Mouse (Mus musculus) C2C12 (cell line): ENCODE results near the gene Tvp23a. TPM values are rescaled to one million over a fixed set of nuclear protein-coding genes. Genes with fewer than 3 reads are reported as not detected.

Source experiments
- H3K27me3 ChIP-seq: one replicate; pipeline ENCODE4 v1.6.1; 2011; ENCODE audit not compliant: control insufficient read depth, insufficient read depth, insufficient read length
- H3K36me3 ChIP-seq: one replicate; pipeline ENCODE4 v1.6.1; 2011; ENCODE audit not compliant: control insufficient read depth, insufficient read depth
- H3K4me3 ChIP-seq: one replicate; pipeline ENCODE4 v1.5.1; 2011; ENCODE audit warnings: mild to moderate bottlenecking, control low read depth; ENCODE audit not compliant: poor library complexity, insufficient read depth, severe bottlenecking
- H3K79me2 ChIP-seq: one replicate; pipeline ENCODE4 v1.6.1; 2011; ENCODE audit not compliant: control insufficient read depth, insufficient read depth
- H3K79me3 ChIP-seq: one replicate; pipeline ENCODE4 v1.6.1; 2011; ENCODE audit warnings: low read depth, control low read depth
- H3ac ChIP-seq: one replicate; pipeline ENCODE3; 2011; ENCODE audit warnings: low read depth; ENCODE audit not compliant: control insufficient read depth, insufficient read length
- CEBPB ChIP-seq: IDR thresholded peaks from one replicate; pipeline ENCODE4 v1.6.1; 2011; ENCODE audit warnings: low read depth, mild to moderate bottlenecking, control low read depth, moderate library complexity
- CTCF ChIP-seq: IDR thresholded peaks from one replicate; pipeline ENCODE4 v1.5.1; 2011; ENCODE audit not compliant: control insufficient read depth, insufficient read depth, insufficient read length
- FOSL1 ChIP-seq: IDR thresholded peaks from one replicate; pipeline ENCODE4 v1.8.0; 2011; ENCODE audit warnings: mild to moderate bottlenecking, low read length; ENCODE audit not compliant: poor library complexity, insufficient read depth, severe bottlenecking
- MAX ChIP-seq: IDR thresholded peaks from one replicate; pipeline ENCODE4 v1.6.1; 2011; ENCODE audit warnings: mild to moderate bottlenecking, control low read depth
- MYOD1 ChIP-seq: IDR thresholded peaks from one replicate; pipeline ENCODE4 v1.6.1; 2011; ENCODE audit warnings: low read depth; ENCODE audit not compliant: control insufficient read depth, insufficient read length
- MYOG ChIP-seq: IDR thresholded peaks from one replicate; pipeline ENCODE4 v1.6.1; 2011; ENCODE audit not compliant: control insufficient read depth, insufficient read length; ENCODE audit errors: extremely low read depth
- USF1 ChIP-seq: IDR thresholded peaks from one replicate; pipeline ENCODE4 v1.6.1; 2011; ENCODE audit warnings: low read depth, mild to moderate bottlenecking, control low read depth, moderate library complexity
- long read RNA-seq, 2 experiments: library from polyadenylated mRNA; unstranded; transcript quantifications; one replicate each; pipeline ENCODE4 v2.0.0; 2019 to 2020
- polyA plus RNA-seq: library from polyadenylated mRNA; unstranded; fragments of >200 nt; fragmentation: generic; extraction: Trizol; gene quantifications from one replicate; pipeline ENCODE4 v1.2.1, GENCODE M21; 2012; ENCODE audit warnings: missing spikeins

Gene Tvp23a
- polyA plus RNA-seq = 2.9 TPM
- long read RNA-seq, experiment 1, partial matches to known transcripts = 0 of 3 reads
- long read RNA-seq, experiment 1, other reads (novel, unspliced or antisense) = 3 of 3 reads
- long read RNA-seq, experiment 2, partial matches to known transcripts = 1 of 11 reads
- long read RNA-seq, experiment 2, other reads (novel, unspliced or antisense) = 7 of 11 reads

- Histone ChIP-seq H3K79me2 (no peaks in the 10 kb centered on the region), H3K27me3 (no peaks in the 10 kb centered on the region), H3K79me3 (no peaks in the 10 kb centered on the region), H3K36me3 (no peaks in the 10 kb centered on the region), H3ac (peak within 1 kb of the TSS; percentile 41), H3K4me3 (peak within 1 kb of the TSS; percentile 19)
- no peak for TF ChIP-seq MYOD1
- TF ChIP-seq MYOG = no peak
- TF ChIP-seq MAX = no peak
- TF ChIP-seq FOSL1 = no peak
- no peak for TF ChIP-seq USF1
- TF ChIP-seq CTCF = no peak
- TF ChIP-seq CEBPB = no peak
Observed at GRCm38 (mm10) chr16:10447264-10447594, at the start of gene Tvp23a. Gene Tvp23a (minus strand): TSS chr16:10447362.

GRCm38 (mm10) chr16:10495824-10496298 is 48.7 kb upstream of the Tvp23a start:
- Histone ChIP-seq H3ac (no peak overlapping the region), H3K79me3 (no peaks in the 10 kb centered on the region), H3K79me2 (no peaks in the 10 kb centered on the region), H3K36me3 (no peaks in the 10 kb centered on the region), H3K4me3 (no peak overlapping the region), H3K27me3 (peaks cover 11% of the 10 kb centered on the region)
- TF ChIP-seq FOSL1 (no peak), CTCF (no peak), MAX (no peak), USF1 (no peak), MYOG (no peak), CEBPB (no peak), MYOD1 (no peak)

- H3K36me3 ChIP-seq = no peaks in the 10 kb centered on the region
- H3K79me3 ChIP-seq = no peaks in the 10 kb centered on the region
- H3ac ChIP-seq = no peak overlapping the region
- no peak overlapping the region for H3K4me3 ChIP-seq
- H3K79me2 ChIP-seq = no peaks in the 10 kb centered on the region
- H3K27me3 ChIP-seq = peaks cover 33% of the 10 kb centered on the region
- no peak for TF ChIP-seq CEBPB
- no peak for TF ChIP-seq MYOD1
- TF ChIP-seq MAX = no peak
- TF ChIP-seq CTCF = no peak
- TF ChIP-seq MYOG = no peak
- no peak for TF ChIP-seq FOSL1
- no peak for TF ChIP-seq USF1
Observed at GRCm38 (mm10) chr16:10492587-10492986, 45.4 kb upstream of the Tvp23a start.

- Histone ChIP-seq H3K79me2 (no peaks in the 10 kb centered on the region), H3K79me3 (no peaks in the 10 kb centered on the region), H3K4me3 (no peak overlapping the region), H3K36me3 (no peaks in the 10 kb centered on the region), H3K27me3 (peaks cover 33% of the 10 kb centered on the region), H3ac (no peak overlapping the region)
- TF ChIP-seq MYOG (no peak), CTCF (no peak), CEBPB (no peak), FOSL1 (no peak), MYOD1 (no peak)
Observed at GRCm38 (mm10) chr16:10491716-10492115, 44.6 kb upstream of the Tvp23a start.

GRCm38 (mm10) chr16:10490503-10491150 is 43.5 kb upstream of the Tvp23a start:
- Histone ChIP-seq H3K79me2 (no peaks in the 10 kb centered on the region), H3K36me3 (no peaks in the 10 kb centered on the region), H3K27me3 (peaks cover 33% of the 10 kb centered on the region), H3K79me3 (no peaks in the 10 kb centered on the region), H3ac (no peak overlapping the region), H3K4me3 (no peak overlapping the region)
- TF ChIP-seq MYOG = no peak
- TF ChIP-seq CEBPB = no peak
- TF ChIP-seq USF1 = no peak
- TF ChIP-seq MYOD1 = no peak
- no peak for TF ChIP-seq FOSL1
- TF ChIP-seq MAX = no peak

- Histone ChIP-seq H3K4me3 (no peak overlapping the region), H3K27me3 (peaks cover 33% of the 10 kb centered on the region), H3K79me3 (no peaks in the 10 kb centered on the region), H3K36me3 (no peaks in the 10 kb centered on the region), H3ac (no peak overlapping the region), H3K79me2 (no peaks in the 10 kb centered on the region)
- no peak for TF ChIP-seq FOSL1
- no peak for TF ChIP-seq MYOD1
- no peak for TF ChIP-seq MYOG
- TF ChIP-seq CTCF = no peak
- TF ChIP-seq CEBPB = no peak
- TF ChIP-seq USF1 = no peak
- no peak for TF ChIP-seq MAX
Observed at GRCm38 (mm10) chr16:10489904-10490457, 42.8 kb upstream of the Tvp23a start.
